Mouse (Mus musculus) ES-Bruce4 (cell line): ENCODE results near the gene Cog3.

Experiments used
- CTCF ChIP-seq: IDR thresholded peaks from one replicate; pipeline ENCODE4 v1.8.1; 2011; ENCODE audit warnings: low read depth, low read length
- EP300 ChIP-seq: IDR thresholded peaks from 2 replicates; pipeline ENCODE4 v1.6.1; 2011; ENCODE audit warnings: low read depth, low read length; ENCODE audit not compliant: insufficient read depth
- POLR2A ChIP-seq: IDR thresholded peaks from one replicate; pipeline ENCODE4 v1.8.1; 2011; ENCODE audit warnings: low read length; ENCODE audit not compliant: insufficient read depth

- TF ChIP-seq EP300 = no peak
- no peak for TF ChIP-seq CTCF
- no peak for TF ChIP-seq POLR2A
Observed at GRCm38 (mm10) chr14:75790411-75790996, 36.2 kb upstream of the Cog3 start.
